Mouse (Mus musculus) megakaryocyte, embryonic 14.5 days (primary cell): ENCODE data around the gene Rbms3.

Experiments used
- FLI1 ChIP-seq: IDR thresholded peaks from 2 replicates; pipeline ENCODE4 v1.6.1; 2012; ENCODE audit warnings: low read length, inconsistent platforms, mixed read lengths
- GATA1 ChIP-seq: IDR thresholded peaks from 3 replicates; pipeline ENCODE4 v1.6.1; 2012; ENCODE audit warnings: mixed read lengths, low read length, inconsistent platforms, borderline replicate concordance

- no peak for TF ChIP-seq GATA1
- TF ChIP-seq FLI1, result no peak
Measured at GRCm38 (mm10) chr9:116831386-116831785, 798.3 kb downstream of the Rbms3 start.
